Mouse (Mus musculus): ENCODE measurements around the gene Tmem86a. TPM values are rescaled to one million over a fixed set of nuclear protein-coding genes. Genes with fewer than 3 reads are reported as not detected.

Gene Tmem86a
- total RNA-seq, 2 experiments from 2014 or later: 18.6 to 22.3 TPM

GRCm38 (mm10) chr7:47073536-47074521, 23.4 kb downstream of the Tmem86a start:
- DNase-seq (ENCODE audit: low spot score in 2 of 2): peak in 1 of 2 experiments; percentile 41

GRCm38 (mm10) chr7:47076193-47076592, 25.8 kb downstream of the Tmem86a start:
- DNase-seq (ENCODE audit: low spot score in 2 of 2): no peak

GRCm38 (mm10) chr7:47076729-47077128, 26.3 kb downstream of the Tmem86a start:
- no peak for DNase-seq (ENCODE audit: low spot score in 2 of 2)

GRCm38 (mm10) chr7:47077451-47077850, 27.1 kb downstream of the Tmem86a start:
- peak in 1 of 2 experiments; percentile 51 for DNase-seq (ENCODE audit: low spot score in 2 of 2)

GRCm38 (mm10) chr7:47080868-47081267, 30.5 kb downstream of the Tmem86a start:
- DNase-seq (ENCODE audit: low spot score in 2 of 2): no peak

GRCm38 (mm10) chr7:47081277-47081676, 30.9 kb downstream of the Tmem86a start:
- DNase-seq (ENCODE audit: low spot score in 2 of 2): peak; percentile 73 to 76

GRCm38 (mm10) chr7:47085075-47085474, 34.7 kb downstream of the Tmem86a start:
- DNase-seq (ENCODE audit: low spot score in 2 of 2): no peak

- no peak for DNase-seq (ENCODE audit: low spot score in 2 of 2)
These were observed 43.5 kb downstream of the Tmem86a start for GRCm38 (mm10) chr7:47093935-47094334.

GRCm38 (mm10) chr7:47094969-47095368, 44.6 kb downstream of the Tmem86a start:
- DNase-seq (ENCODE audit: low spot score in 2 of 2): no peak

- no peak for DNase-seq (ENCODE audit: low spot score in 2 of 2)
These were observed 47.6 kb downstream of the Tmem86a start for GRCm38 (mm10) chr7:47098044-47098443.

- DNase-seq (ENCODE audit: low spot score in 2 of 2): no peak
These were observed 48.9 kb downstream of the Tmem86a start for GRCm38 (mm10) chr7:47099306-47099705.

- DNase-seq (ENCODE audit: low spot score in 2 of 2): no peak
These were observed 50.2 kb downstream of the Tmem86a start for GRCm38 (mm10) chr7:47100615-47101014.

- no peak for DNase-seq (ENCODE audit: low spot score in 2 of 2)
These were observed 52.6 kb downstream of the Tmem86a start for GRCm38 (mm10) chr7:47102970-47103369.

- DNase-seq (ENCODE audit: low spot score in 2 of 2): no peak
These were observed 53.4 kb downstream of the Tmem86a start for GRCm38 (mm10) chr7:47103671-47104414.

Small RNA genes lying within 50 kb of the gene (microRNA-seq; reads per million reads assigned to microRNA genes)
- 0 to 0.47 reads per million in 2 experiments for gene Mir7056 (ENCODE audit: borderline number of aligned reads in 2 of 2)

Other genes starting within 250 kb of the Tmem86a start
- gene Ldha, start 209.1 kb upstream of the Tmem86a start, total RNA-seq (2021): 100 to 1,000 TPM; 439 to 878 TPM
- gene Ldhc, start 189.4 kb upstream of the Tmem86a start, total RNA-seq (2021): not detected
- gene Tsg101, start 130.6 kb upstream of the Tmem86a start, total RNA-seq (2021): 10 to 100 TPM; 70.4 to 81.2 TPM
- gene Uevld, start 92.1 kb upstream of the Tmem86a start, total RNA-seq (2021): 10 to 100 TPM; 16.3 to 17.4 TPM
- gene Gm9999, start 67.0 kb upstream of the Tmem86a start, total RNA-seq (2021): not detected
- gene Spty2d1, start 42.2 kb upstream of the Tmem86a start, total RNA-seq (2021): 10 to 100 TPM; 19.2 to 20.0 TPM
- gene Ptpn5, start 83.1 kb downstream of the Tmem86a start, total RNA-seq (2021): 1 to 10 TPM in 1 of 2 experiments, under 1 TPM in 1; 0.13 to 1.4 TPM
- gene Mrgpra6, start 154.3 kb downstream of the Tmem86a start, total RNA-seq (2021): not detected
- gene Mrgpra9, start 202.2 kb downstream of the Tmem86a start, total RNA-seq (2021): not detected